Mouse (Mus musculus): ENCODE results near the gene Copz1.

- TF ChIP-seq CTCF (IDR thresholded peaks at IDR 0.05; ENCODE audit: insufficient read depth, low read length): no peak
- TF ChIP-seq POLR2A (IDR thresholded peaks at IDR 0.05; ENCODE audit: borderline replicate concordance, extremely low read depth, low read depth, low read length): no peak
These were observed 39.4 kb upstream of the Copz1 start for GRCm38 (mm10) chr15:103233119-103233518.
